Mouse (Mus musculus) heart, postnatal 0 days (tissue): ENCODE measurements at regions not wholly inside any gene's neighbourhood (a gene's known extent, or its start where the extent isn't known, plus 50 kb on each side); places are given as distances from the start of the nearest gene placed in this dataset.

Experiments used
- CTCF ChIP-seq: IDR thresholded peaks from 2 replicates; pipeline ENCODE4 v1.5.1; 2016; ENCODE audit warnings: antibody characterized with exemption, control low read depth, low read depth
- EP300 ChIP-seq: IDR thresholded peaks from 2 replicates; pipeline ENCODE4 v1.6.1; 2016; ENCODE audit warnings: antibody characterized with exemption, low read depth

- TF ChIP-seq CTCF (no peak), EP300 (no peak)
These were observed 98.5 kb upstream of the Pou3f3 start for GRCm38 (mm10) chr1:42597065-42597464.
